Mouse (Mus musculus) cerebellum, postnatal 10 days (tissue): ENCODE results near the gene Cux1.

ENCODE experiments used
- DNase-seq, 2 experiments: peaks; one replicate each; pipeline ENCODE4 v3.0.0; 2021; ENCODE audit warnings: mixed read lengths in 2 of 2

Cux1 gene

DNA sequence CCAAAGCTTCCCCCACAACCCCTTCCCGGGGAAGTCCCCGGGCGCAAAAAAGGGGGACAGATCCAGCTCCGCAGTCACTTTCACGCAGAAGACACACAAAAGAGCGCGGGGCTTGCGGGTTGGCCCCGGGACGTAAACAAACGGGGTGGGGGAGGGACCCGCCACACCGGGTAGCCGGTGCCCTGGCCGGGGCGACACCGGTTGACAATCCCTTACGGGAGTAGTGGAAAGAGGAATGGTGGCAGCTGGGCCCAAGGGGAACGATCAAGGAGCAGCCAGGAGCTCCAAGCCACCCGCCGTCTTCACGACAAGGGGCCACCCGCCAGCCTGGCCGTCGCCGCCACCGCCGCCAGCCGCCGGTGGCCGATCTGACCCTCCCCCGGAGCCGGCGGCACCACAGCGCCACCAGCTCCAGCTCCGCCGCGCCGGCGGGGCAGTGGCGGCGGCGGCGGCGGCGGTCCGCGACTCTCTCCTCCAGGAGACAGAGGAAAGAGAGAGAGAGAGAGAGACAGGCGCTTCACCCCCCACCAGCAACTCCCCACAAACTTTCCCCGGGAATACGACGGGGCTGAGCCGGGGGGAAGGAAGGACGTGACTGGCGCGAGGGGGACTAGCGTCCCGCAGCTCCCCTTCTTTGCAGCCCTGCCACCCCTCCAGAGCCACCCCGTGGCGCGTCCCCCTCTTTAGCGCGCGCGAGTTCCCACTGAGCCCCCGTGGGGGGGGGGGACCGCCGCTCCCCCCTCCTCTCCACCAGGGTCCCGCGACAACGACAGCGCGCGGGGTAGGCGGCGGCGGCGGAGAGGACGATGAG lies 1.1 kb downstream of the Cux1 start:
- DNase-seq, result peak; percentile 74 to 81

DNA sequence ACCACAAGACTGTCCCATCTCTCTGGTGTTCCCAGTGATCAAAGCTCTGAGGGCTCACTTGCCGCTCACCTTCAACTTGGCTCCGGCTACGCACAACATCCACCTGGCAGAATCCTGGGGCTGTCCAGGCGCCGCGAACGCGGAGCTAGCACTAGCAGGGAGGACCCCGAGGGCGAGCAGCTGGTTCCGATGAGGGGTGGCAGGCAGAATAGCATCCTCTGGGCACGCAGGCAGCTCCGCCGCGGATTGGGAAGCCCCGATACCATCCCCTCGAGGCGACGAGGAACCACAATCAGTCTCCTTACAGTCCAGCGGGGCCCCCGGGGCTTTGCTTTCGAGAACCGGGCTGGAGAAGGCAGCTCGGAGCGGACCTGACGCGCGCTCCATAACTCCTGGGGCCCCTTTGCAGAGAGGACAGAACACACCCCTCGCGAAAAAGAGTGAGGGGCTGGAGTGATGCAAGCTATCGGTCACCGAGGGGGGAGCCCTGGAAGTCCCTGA lies 1.9 kb downstream of the Cux1 start:
- DNase-seq, result peak; percentile 65 to 66

DNA sequence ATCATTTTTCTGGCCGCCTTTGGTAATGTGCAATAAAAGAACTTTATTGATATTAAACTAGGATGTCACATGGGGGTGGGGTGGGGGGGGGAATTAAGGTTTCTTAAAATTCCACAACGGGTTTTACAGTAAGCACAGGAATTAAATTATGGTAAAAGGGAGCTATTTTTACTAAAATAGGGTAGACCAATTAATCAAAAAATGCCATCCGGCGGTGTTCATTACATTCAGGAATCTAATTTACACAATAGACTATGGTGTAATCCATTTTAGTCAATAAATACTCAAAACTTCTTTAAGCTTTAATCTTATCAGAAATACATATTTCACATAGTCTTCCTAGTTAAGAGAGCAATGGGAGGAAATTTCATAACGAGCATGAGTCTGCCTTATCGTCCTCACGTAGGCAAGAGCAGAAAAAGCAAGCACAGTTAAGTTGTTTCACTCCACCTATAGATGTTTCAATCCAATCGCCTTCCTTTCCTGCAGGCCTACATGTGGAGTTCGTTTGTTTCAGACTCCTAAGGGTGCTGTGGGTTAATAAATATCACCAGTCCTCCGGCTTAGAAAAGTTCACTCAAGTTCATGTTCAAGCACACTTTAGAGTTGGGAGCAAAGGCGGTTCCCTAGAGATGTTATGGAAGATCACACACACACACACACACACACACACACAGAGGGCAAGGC lies 2.5 kb downstream of the Cux1 start:
- peak in 1 of 2 experiments; percentile 27 for DNase-seq

- DNase-seq, result peak in 1 of 2 experiments; percentile 31
Observed at GRCm38 (mm10) chr5:136563996-136564395, 3.3 kb downstream of the Cux1 start.

GRCm38 (mm10) chr5:136563104-136563503 lies 4.2 kb downstream of the Cux1 start:
- DNase-seq, result no peak

DNA sequence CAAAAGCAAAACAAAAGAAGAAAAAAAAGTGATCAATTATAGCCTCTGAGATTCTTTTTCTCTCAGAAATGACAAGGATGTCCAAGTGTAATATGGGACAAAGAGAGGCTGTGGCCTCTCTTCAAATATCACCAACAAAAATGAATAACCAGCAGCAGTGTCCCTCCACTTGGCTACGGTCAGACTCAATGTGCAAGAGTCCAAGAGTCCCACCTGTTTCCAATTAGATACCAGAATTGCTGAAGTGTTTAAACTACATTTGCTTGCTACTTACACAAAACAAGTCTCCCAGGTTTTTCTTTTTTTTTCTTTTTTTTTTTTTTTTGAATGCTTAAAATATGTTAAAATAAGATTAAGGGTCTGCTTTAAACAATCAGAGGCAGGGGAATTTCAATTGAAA lies 5.1 kb downstream of the Cux1 start:
- DNase-seq, result peak; percentile 27 to 29

DNA sequence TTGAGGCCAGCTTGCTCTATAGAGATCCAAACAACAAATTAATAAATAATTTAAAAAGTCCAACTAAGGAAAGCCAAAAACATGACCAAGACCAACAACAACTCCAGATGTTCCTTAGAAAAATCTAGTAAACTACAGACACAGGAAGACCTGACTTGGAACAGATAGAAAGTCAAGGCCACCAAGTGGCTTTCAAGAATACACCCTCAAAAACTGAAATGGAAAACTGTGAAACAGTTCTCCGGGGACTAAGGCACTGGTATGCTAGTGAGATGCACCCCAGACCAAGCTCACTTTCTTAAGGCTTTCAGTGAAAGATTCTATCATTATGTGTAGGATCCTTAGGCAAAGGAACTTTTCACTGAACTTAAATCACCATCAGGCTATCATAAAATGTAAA lies 5.6 kb downstream of the Cux1 start:
- no peak for DNase-seq

- DNase-seq, result no peak
Observed at GRCm38 (mm10) chr5:136560656-136561055, 6.6 kb downstream of the Cux1 start.

GRCm38 (mm10) chr5:136557446-136557845 lies 9.8 kb downstream of the Cux1 start:
- DNase-seq, result no peak

DNA sequence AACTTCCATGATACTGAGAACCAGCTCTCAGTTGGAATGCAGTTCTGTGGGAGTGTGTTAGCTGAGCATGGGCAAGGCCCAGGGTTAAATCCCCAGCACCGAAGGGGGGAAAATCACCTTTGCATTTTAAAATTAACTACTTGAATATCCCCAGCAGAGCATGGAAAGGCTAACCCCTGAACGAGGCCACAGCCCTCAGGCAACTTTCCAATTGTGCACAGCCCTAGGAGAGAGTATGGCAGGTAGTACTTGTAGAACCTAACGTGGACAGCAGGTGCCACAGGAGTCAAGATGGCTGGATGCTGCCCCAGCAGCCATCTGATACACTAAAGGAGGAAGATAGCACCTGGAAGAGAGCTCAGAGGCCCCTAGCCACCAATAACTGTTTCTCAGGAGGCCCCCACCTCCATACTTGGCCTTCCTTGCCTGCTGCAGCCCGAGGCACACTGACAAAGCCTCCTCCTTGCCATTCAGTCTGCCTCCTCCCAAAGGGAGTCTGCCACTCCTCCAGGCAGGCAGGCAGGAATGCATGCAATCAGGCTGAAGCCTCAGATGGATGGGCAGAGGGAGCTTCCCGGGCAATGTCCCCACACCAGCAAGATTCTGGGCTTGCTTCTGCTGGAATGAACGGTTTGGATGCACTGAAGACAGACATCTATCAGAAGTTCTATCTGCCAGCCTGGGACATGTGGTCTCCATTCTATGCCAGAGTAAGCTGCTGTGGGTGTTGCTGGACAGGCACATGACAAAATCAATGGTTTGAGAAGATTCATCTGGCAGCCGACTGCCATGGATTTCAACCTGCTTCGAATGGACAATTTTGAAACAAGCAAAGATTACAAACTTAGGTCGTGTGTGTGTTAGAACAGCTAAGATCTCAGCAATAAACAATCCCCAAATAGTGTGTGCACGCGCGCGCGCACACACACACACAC lies 10.7 kb downstream of the Cux1 start:
- no peak for DNase-seq

DNA sequence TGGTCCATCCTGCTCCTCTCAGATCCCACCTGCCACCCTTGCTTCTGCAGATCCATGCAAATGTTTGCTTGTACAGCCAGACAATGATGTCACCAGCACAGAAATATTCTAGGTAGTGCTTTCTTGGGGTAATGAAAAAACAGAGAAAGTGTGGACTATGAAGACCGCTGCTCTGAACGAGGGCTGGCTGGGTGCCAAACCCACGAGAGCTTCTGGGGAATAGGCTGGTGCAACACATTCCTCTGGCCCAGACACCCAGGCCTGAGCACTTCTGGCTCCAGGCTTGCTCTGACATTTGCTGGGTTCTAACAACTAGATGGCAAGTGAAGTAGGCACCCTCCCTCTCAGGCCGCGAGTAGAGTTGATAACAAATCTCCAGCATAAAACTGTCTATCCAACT lies 11.6 kb downstream of the Cux1 start:
- DNase-seq, result peak; percentile 73 to 78

GRCm38 (mm10) chr5:136552832-136553231 lies 14.5 kb downstream of the Cux1 start:
- no peak for DNase-seq

GRCm38 (mm10) chr5:136552093-136552492 lies 15.2 kb downstream of the Cux1 start:
- DNase-seq, result no peak

- DNase-seq, result no peak
Observed at GRCm38 (mm10) chr5:136551571-136551970, 15.7 kb downstream of the Cux1 start.

DNA sequence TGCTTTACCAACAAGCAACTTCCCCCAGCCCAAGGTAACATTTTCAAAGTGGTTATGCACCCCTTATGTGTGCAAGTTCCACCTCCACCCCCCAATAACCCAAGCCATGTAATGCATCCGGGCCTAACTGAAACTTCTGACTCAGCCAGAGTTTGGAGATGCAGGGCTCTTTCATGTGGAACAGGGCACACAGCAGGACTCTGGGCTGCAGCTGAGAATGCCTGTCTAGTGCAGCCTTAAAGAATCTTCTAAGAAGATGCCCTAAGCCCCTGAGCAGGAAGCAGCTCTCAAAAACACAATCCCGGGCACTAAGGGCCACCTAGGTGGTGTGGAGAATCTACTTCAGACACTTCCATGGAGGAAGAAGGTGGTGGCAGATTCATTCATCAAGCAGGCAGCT lies 16.6 kb downstream of the Cux1 start:
- DNase-seq, result no peak

DNA sequence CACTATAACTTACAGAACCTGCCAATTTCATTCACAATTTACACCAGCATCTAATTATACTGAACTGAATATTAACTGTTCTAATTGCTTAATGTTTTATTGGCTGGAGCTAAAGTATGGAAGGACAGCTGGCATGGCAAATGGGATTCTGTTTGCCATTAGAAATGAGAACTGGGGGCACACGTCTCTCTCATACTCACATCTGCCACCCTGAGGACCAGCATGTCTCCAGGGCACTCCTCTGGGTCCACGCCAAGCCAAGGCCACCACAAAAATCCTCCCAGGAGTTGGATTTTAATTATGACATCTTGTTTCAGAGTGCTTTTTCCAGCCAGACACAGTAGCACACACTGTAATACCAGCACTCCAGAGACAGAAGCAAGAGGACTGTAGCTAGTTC lies 18.5 kb downstream of the Cux1 start:
- DNase-seq, result peak; percentile 51 to 75

DNA sequence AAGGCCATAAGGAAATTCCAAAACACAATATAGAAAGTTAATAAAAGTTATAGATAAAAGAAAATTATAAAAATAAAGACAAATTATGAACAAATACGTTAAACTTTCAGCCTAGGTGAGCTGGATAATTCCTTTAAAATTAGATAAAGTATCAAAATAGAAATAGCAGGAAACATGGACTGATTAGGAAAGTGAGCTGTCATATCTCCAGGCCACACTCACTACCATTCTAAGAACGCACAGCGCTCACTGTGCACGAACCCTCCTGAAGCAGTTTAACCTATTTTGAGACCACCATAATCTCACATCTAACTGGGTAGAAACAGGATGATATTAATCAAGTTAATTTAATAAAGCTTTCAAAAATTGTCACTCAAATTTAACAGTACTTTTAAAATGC lies 22.2 kb downstream of the Cux1 start:
- no peak for DNase-seq

DNA sequence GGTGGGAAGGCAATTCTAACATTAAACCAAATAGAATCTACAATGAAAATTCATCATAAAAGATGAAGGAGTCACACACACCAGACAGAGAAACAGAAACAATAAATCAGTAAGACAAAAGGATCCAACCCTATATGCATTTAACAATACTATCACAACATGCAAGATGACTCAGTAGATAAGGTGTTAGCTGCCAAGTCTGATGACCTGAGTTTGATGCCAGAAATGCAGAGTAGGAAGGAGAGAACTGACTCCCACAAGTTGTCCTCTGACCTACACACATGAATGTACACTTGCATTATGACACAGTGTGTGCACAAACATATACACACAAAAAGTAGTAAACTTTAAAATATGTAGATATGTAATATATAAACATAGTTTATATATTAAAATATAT lies 24.1 kb downstream of the Cux1 start:
- no peak for DNase-seq

GRCm38 (mm10) chr5:136540952-136541351 lies 26.3 kb downstream of the Cux1 start:
- peak; percentile 94 to 96 for DNase-seq

DNA sequence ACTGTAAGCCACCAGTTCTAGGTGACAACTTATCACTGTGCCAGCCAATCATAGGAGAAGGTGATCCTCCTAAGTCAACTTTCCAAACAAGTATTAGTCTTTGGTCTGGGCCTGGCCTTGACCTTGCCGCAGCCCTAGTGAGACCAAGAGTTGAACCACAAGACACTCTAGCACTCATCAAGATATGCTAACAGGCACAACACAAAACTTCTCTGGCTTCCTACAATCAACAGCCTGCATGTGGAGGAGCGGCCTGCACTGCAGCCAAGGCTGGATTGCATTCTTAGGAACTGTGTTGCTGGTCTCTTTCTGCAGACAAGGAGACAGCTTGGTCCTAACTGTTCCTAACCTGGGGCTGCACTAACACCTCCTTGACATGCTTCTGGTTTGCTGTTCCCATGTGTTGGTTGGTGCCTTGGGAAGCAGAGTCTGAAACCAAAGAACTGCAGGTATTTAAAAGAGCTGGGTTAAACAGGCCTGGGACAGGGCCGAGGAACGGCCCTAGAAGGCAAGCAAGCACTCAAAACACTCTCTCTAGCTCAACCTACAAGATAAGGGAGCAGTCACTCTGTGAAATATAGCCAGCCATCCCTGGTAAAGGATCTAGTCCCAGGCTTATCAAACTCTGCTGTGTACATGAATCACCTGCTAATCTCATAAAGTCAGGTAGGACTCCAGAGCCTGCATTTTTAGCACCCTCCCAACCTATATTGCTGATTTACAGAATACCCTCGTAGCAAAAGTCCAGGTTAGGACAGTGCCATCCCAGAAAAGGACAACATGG lies 27.0 kb downstream of the Cux1 start:
- DNase-seq, result no peak

DNA sequence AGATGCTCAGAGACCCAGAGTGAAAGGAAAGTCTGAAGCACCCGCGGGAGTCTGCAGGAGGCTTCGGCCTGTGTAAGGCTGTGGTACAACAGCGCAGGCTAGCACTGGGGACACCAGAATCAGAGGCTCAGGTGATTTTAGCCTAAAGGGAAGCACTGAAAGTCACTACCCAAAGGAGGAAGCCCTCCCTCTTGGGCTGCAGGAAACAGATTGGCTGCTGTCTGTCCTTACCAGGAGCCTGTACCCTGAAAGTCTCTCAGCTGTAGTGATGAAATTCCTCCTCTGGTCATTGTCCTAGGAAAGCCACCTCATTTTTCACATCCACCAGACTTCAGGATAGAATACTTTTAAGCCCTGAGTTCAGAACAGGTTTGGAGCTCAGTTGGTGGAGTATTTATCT lies 30.5 kb downstream of the Cux1 start:
- DNase-seq, result no peak
